Mouse (Mus musculus) effector memory CD4-positive, alpha-beta T cell, adult 5 months (primary cell): Measurements from ENCODE around the gene Gm3033. TPM values are rescaled to one million over a fixed set of nuclear protein-coding genes. Genes with fewer than 3 reads are reported as not detected.

ENCODE experiments used
- polyA plus RNA-seq: library from polyadenylated mRNA; unstranded; fragments of 100-300 nt; shearing (Covaris generic); gene quantifications from one replicate; pipeline ENCODE4 v1.2.1, GENCODE M21; 2017

Gm3033 gene
- not detected for polyA plus RNA-seq

GRCm38 (mm10) chr14:3845945-3846344, at the start of gene Gm3033:
Gene Gm3033, plus strand, starts transcription at chr14:3846245.

GRCm38 (mm10) chr14:3809774-3810173, 36.3 kb upstream of the Gm3033 start, which contains the start of gene Gm3002:
Gene Gm3002, plus strand, starts transcription at chr14:3810074.

GRCm38 (mm10) chr14:3883872-3884271, 37.8 kb downstream of the Gm3033 start, which contains the start of gene Gm2916:
Gene Gm2916, plus strand, starts transcription at chr14:3884172.

Other genes starting within 250 kb of the Gm3033 start
- not detected for gene Gm3012, start 211.7 kb upstream of the Gm3033 start, polyA plus RNA-seq
- not detected for gene Gm3020, start 194.2 kb upstream of the Gm3033 start, polyA plus RNA-seq
- gene Gm3043, start 157.5 kb upstream of the Gm3033 start, polyA plus RNA-seq, result not detected
- gene Gm3002, start 36.2 kb upstream of the Gm3033 start, polyA plus RNA-seq, result not detected
- gene Gm2916, start 37.9 kb downstream of the Gm3033 start, polyA plus RNA-seq, result not detected
- gene Gm3029, start 85.5 kb downstream of the Gm3033 start, polyA plus RNA-seq, result not detected
- gene Gm3095, start 117.3 kb downstream of the Gm3033 start, polyA plus RNA-seq, result not detected
- not detected for gene Gm3099, start 152.1 kb downstream of the Gm3033 start, polyA plus RNA-seq
- gene Gm5796, start 177.7 kb downstream of the Gm3033 start, polyA plus RNA-seq, result not detected
- gene Gm3115, start 237.9 kb downstream of the Gm3033 start, polyA plus RNA-seq, result not detected